Mouse (Mus musculus) G1E (cell line): ENCODE results near the gene Polr3e. TPM values are rescaled to one million over a fixed set of nuclear protein-coding genes. Genes with fewer than 3 reads are reported as not detected.

Experiments used
- ATAC-seq: 2 replicates; pipeline ENCODE4 v1.8.0; 2016; ENCODE audit warnings: mild to moderate bottlenecking; ENCODE audit not compliant: insufficient number of reproducible peaks, poor library complexity, low FRiP score, severe bottlenecking; ENCODE audit errors: extremely low read depth
- DNase-seq: peaks from one replicate; pipeline ENCODE4 v3.0.0; 2012; ENCODE audit warnings: low spot score
- H3K27me3 ChIP-seq: 2 replicates; pipeline ENCODE4 v1.6.1; 2012; ENCODE audit warnings: mild to moderate bottlenecking, low read length, inconsistent platforms; ENCODE audit not compliant: insufficient read depth
- H3K36me3 ChIP-seq: replicated peaks from 2 replicates; pipeline ENCODE3; 2012; ENCODE audit warnings: mild to moderate bottlenecking, inconsistent platforms
- H3K4me1 ChIP-seq: 2 replicates; pipeline ENCODE4 v1.6.1; 2012; ENCODE audit warnings: low read depth, low read length, inconsistent platforms, mixed read lengths; ENCODE audit not compliant: insufficient read depth
- H3K4me3 ChIP-seq: 2 replicates; pipeline ENCODE4 v1.5.1; 2012; ENCODE audit warnings: low read depth, mild to moderate bottlenecking, inconsistent platforms, low read length, moderate library complexity, mixed read lengths
- H3K9me3 ChIP-seq: replicated peaks from 2 replicates; pipeline ENCODE4 v1.6.1; 2012; ENCODE audit warnings: inconsistent platforms
- CTCF ChIP-seq: IDR thresholded peaks from 2 replicates; pipeline ENCODE4 v1.5.1; 2012; ENCODE audit warnings: low read depth, low read length, inconsistent platforms, mixed read lengths
- GATA1 ChIP-seq: IDR thresholded peaks from 2 replicates; pipeline ENCODE4 v1.6.1; 2012; ENCODE audit warnings: borderline replicate concordance, low read length, inconsistent platforms, mixed read lengths
- GATA2 ChIP-seq: IDR thresholded peaks from 2 replicates; pipeline ENCODE4 v1.6.1; 2012; ENCODE audit warnings: low read depth, low read length, inconsistent platforms, borderline replicate concordance
- POLR2AphosphoS5 ChIP-seq: IDR thresholded peaks from 2 replicates; pipeline ENCODE4 v1.6.1; 2012; ENCODE audit warnings: low read depth, low read length, inconsistent platforms; ENCODE audit not compliant: insufficient replicate concordance
- TAL1 ChIP-seq: conservative IDR thresholded peaks from 2 replicates; pipeline ENCODE4 v1.6.1; 2012; ENCODE audit warnings: low read depth, low read length, inconsistent platforms, mixed read lengths
- polyA plus RNA-seq: library from polyadenylated mRNA; stranded (reverse); fragments of >175 nt; gene quantifications from 2 replicates; pipeline ENCODE4 v1.2.3, GENCODE M21; 2012
- total RNA-seq, 2 experiments: library from RNA; stranded (forward) in 1 of 2; stranded (reverse) in 1 of 2; fragments of 200-1000 nt in 1 of 2; fragments of >200 nt in 1 of 2; fragmentation: Nextera tagmentation in 1 of 2; gene quantifications; 2 replicates each; pipeline ENCODE4 v1.2.3; 2014 to 2017

Polr3e gene
- total RNA-seq (2014; fragmentation: Nextera tagmentation) (18.0 and 21.3 TPM in 2 replicates), total RNA-seq (2017) (26.2 and 27.6 TPM in 2 replicates), polyA plus RNA-seq (31.1 and 36.5 TPM in 2 replicates)

DNA sequence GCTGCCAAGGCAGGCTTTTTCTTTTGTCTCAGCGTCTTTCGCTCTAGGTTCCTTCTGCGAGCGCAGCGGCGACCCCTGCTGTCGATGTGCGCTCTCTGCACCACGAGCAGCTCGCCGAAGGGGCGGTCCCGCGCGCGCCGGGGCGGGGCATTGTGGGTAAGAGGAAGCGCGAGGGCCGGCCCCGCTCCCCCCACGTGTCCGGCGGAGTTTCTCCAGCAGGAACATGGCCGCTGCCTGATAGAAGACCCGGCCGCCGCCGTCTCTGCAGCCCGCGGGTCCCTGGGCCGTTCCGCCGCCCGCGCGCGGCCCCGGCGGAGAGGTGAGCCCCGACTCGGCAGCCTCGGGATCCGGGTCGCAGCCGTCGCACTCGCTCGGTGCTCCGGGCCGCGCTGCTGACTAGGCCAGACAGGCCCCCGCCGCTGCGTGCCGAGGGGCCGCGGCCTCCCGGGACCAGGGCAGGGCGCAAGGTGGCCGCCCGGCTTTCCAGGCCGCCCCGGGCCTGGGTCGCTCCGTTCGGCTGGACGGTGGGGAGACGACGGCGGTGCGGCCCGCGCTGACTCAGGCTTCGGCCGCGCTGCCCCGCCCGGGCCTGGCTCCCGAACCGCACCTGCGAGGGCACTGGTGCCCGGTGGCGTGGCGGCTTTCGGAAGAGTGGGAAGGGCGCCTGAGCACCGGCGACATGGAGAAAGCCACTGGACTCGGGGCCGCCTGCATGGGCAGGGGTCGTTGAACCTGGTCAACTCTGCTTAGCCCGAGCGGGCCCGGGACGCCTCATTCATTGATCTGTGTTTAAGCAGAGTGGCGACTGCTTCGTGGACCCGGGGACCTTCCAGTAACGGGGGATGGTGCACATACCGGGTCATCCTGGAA lies at the start of gene Polr3e:
Gene Polr3e, plus strand, starts transcription at position 153 of the 870 bp plus-strand sequence.
- TF ChIP-seq CTCF (no peak), TAL1 (no peak), GATA2 (no peak), POLR2AphosphoS5 (no peak), GATA1 (no peak)
- no peaks in the 10 kb centered on the region for H3K27me3 ChIP-seq
- ATAC-seq = peak; percentile 75
- no peaks in the 10 kb centered on the region for H3K9me3 ChIP-seq
- H3K4me1 ChIP-seq = peaks cover 50% of the 10 kb centered on the region
- peak within 1 kb of the TSS; percentile 95 for H3K4me3 ChIP-seq
- H3K36me3 ChIP-seq = peaks cover 34% of the 10 kb centered on the region
- peak; percentile 90 for DNase-seq

DNA sequence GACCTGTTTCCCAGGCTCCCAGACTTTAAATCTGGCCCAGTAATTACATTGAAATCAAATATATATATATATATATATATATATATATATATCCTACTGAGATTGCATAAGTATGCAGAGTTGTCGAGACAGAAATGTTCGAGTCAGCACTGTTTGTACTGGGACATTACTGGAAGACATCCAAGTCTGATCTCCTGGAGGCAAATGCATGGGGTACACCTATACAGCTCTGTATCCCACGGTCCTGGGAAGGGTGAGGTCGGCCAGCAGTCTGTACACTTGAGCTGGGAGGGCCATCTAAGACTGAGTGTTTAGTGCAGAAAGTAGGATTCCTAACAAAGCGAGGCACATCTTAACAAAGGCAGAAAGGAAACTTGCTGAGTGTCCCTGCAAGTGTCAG lies 47.7 kb upstream of the Polr3e start:
- Histone ChIP-seq H3K36me3 (peaks cover 89% of the 10 kb centered on the region), H3K4me3 (no peak overlapping the region), H3K9me3 (no peaks in the 10 kb centered on the region), H3K4me1 (peaks cover 87% of the 10 kb centered on the region), H3K27me3 (no peaks in the 10 kb centered on the region)
- DNase-seq (no peak), ATAC-seq (no peak)
- TF ChIP-seq GATA2 (no peak), POLR2AphosphoS5 (no peak), CTCF (no peak), TAL1 (no peak), GATA1 (no peak)

GRCm38 (mm10) chr7:120870431-120871008 lies 47.0 kb upstream of the Polr3e start:
- no peak for DNase-seq
- no peak for ATAC-seq
- peaks cover 87% of the 10 kb centered on the region for H3K4me1 ChIP-seq
- no peak for TF ChIP-seq GATA1
- no peak for TF ChIP-seq TAL1
- TF ChIP-seq CTCF = no peak
- TF ChIP-seq GATA2 = no peak
- TF ChIP-seq POLR2AphosphoS5 = no peak
- H3K27me3 ChIP-seq = no peaks in the 10 kb centered on the region
- no peak overlapping the region for H3K4me3 ChIP-seq
- no peaks in the 10 kb centered on the region for H3K9me3 ChIP-seq
- peaks cover 95% of the 10 kb centered on the region for H3K36me3 ChIP-seq

DNA sequence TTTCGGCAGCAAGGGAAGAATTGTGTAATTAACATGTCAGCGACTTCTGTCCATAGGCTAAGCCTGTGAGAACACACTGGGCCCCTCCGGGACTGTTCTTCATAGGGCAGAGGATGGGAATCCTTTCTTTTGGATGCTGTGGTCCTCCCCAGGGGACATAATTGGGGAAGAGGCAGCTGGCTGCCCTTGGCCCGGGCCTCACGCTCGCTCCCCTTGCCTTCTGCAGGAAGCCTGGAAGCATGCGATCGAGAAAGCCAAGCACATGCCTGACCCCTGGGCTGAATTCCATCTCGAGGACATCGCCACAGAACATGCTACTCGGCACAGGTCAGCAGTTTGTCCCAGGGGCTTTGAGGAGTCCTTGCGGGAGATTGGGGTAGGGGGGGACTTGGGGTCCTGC lies 44.5 kb upstream of the Polr3e start:
- Histone ChIP-seq H3K4me3 (no peak overlapping the region), H3K36me3 (peaks cover 92% of the 10 kb centered on the region), H3K4me1 (peaks cover 85% of the 10 kb centered on the region), H3K27me3 (no peaks in the 10 kb centered on the region), H3K9me3 (no peaks in the 10 kb centered on the region)
- ATAC-seq (no peak), DNase-seq (no peak)
- TF ChIP-seq GATA1 = no peak
- no peak for TF ChIP-seq POLR2AphosphoS5
- TF ChIP-seq GATA2 = no peak
- no peak for TF ChIP-seq CTCF
- TF ChIP-seq TAL1 = no peak

DNA sequence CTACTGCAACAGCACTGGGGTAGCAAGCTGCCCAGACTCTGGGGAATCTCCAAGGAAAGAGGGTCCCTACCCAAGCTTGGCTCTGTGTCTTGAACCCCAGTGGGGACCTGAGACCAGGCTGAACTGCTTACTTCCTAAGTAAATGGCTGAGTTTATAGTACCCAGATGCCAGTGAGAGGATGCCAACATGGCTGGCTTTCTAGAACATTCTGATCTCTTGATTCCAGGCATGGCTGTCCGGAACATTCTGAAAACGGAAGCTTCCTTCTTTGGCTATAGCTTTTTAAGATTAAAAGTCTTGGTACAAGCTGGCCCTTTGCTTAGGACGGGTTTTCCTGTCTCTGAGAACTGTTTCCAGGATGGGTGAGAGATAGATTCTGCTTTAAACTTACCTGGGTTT lies 43.5 kb upstream of the Polr3e start:
- Histone ChIP-seq H3K9me3 (no peaks in the 10 kb centered on the region), H3K36me3 (peaks cover 92% of the 10 kb centered on the region), H3K4me3 (no peak overlapping the region), H3K27me3 (no peaks in the 10 kb centered on the region), H3K4me1 (peaks cover 83% of the 10 kb centered on the region)
- no peak for DNase-seq
- TF ChIP-seq TAL1 (no peak), GATA2 (no peak), CTCF (no peak), GATA1 (no peak), POLR2AphosphoS5 (no peak)
- no peak for ATAC-seq

DNA sequence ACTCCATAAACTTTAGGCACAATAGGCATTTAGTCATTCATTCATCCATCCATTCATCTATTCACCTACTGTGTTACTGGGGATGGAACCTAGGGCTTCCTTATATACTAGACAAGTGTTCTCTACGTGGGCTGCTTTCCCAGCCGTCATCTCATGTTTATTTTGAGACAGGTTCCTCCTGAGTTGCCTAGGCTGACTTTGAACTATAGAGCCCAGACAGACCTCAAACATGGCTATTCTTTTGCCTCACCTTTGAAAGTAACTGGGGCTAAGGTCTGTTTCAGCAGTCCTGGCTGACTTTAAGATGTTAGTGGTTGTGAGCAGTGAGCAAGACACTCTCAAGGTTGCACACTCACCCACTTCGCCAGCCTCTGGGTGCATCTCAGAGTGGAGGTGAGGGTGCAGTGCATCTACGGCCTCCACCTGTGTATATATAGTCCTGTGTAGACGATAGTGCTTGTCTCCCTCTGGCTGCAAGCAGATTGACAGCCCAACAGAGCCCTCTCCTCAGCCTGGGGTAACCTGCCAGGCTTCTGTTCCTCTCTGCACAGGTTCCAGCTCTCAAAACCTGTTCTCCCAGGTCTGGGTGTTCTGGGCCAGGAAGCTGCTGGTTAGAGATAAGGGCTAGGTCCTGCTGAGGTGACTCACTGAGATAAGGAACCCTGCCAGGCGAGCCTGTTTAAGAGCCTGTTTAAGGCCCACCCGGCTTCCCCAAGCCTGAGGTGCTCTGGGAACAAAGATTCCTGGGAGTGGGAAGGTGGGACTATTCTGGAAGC lies 42.6 kb upstream of the Polr3e start:
- peak; percentile 74 for DNase-seq
- peaks cover 92% of the 10 kb centered on the region for H3K36me3 ChIP-seq
- H3K4me3 ChIP-seq = peak overlapping the region; percentile 39; the same call in 1 of the 2 replicates

More for the DNA sequence above, 42.6 kb upstream of the Polr3e start:
- no peaks in the 10 kb centered on the region for H3K9me3 ChIP-seq
- peaks cover 85% of the 10 kb centered on the region for H3K4me1 ChIP-seq
- H3K27me3 ChIP-seq = no peaks in the 10 kb centered on the region
- peak; percentile 86 for ATAC-seq
- TF ChIP-seq CTCF = no peak
- no peak for TF ChIP-seq POLR2AphosphoS5
- no peak for TF ChIP-seq GATA2
- TF ChIP-seq TAL1 = peak; percentile 98
- TF ChIP-seq GATA1 = no peak
